Mouse (Mus musculus) adrenal gland, postnatal 4 days (tissue): ENCODE results near the gene Rhd. TPM values are rescaled to one million over a fixed set of nuclear protein-coding genes. Genes with fewer than 3 reads are reported as not detected.

Experiments used
- DNase-seq, 2 experiments: peaks; one replicate each; pipeline ENCODE4 v3.0.0; 2021 to 2022; ENCODE audit warnings: low spot score in 2 of 2, mixed read lengths in 2 of 2
- total RNA-seq, 2 experiments: library from RNA; stranded (reverse); gene quantifications; 2 replicates each; pipeline ENCODE4 v1.2.3; 2021

The Rhd gene
- total RNA-seq, 2 experiments from 2014 or later: 6.5 to 12.0 TPM

DNA sequence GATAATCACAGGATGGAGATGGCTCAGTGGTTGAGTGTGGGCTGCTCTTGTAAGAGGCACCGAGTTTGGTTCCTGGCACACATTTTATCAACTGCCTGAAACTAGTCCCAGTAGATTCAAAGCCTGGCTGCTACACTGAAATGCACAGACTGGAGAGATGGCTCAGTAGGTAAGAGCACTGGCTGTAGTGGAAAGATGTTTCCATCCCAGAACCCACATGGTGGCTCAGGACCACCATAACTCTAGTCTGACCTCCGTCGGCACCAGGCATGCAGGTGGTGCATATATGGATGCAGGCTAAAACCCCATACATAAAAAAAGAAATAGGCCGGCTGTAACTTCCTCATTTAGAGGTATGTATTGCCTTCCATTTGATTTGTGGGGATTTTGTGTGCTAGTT lies 65.2 kb downstream of the Rhd start:
- no peak for DNase-seq

- DNase-seq: no peak
Measured at GRCm38 (mm10) chr4:134930190-134930589, 65.9 kb downstream of the Rhd start.

DNA sequence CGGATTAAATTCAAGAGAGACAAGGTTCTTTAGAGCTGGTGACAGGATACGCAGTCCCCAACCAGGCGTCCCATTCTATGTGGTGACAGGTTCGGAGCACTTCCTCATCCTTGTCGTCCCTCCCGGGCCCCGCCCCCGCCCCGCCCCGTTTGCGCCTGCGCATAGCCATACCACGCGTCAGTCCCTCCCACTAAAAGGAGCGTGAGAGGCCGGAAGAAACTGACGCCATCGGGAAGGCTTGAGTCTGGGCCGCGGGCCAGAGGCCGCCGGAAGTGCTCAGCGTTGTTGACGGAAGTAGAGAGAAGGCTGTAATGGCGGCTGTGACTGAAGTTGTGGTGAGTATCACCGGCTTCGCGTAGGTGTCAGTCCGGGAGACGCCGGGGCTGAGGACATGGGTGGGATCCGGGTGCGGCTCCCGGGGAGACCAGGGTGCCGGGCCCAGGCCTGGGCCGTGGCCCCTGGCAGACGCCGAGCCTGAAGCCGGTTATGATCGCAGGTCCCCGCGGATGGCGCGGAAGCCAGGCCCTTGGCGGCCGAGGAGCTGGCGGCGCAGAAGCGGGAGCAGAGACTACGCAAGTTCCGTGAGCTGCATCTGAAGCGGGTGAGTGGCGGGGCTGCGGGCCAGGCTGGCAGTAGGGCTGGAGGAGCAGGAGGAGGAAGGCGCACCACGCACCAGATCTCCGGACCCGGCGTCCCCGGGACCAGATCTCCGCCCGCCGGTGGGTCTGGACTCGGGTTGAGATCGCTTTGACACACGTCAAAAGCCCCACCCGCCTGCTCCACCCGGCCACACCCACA lies 66.5 kb downstream of the Rhd start, which contains the start of gene Syf2:
TSS of gene Syf2 (plus strand) at position 215 of the 798 bp plus-strand sequence.
- peak; percentile 77 to 87 for DNase-seq

- DNase-seq: no peak
Measured at GRCm38 (mm10) chr4:134937240-134938176, 73.2 kb downstream of the Rhd start.

GRCm38 (mm10) chr4:134939900-134940299 lies 75.6 kb downstream of the Rhd start:
- DNase-seq: no peak

DNA sequence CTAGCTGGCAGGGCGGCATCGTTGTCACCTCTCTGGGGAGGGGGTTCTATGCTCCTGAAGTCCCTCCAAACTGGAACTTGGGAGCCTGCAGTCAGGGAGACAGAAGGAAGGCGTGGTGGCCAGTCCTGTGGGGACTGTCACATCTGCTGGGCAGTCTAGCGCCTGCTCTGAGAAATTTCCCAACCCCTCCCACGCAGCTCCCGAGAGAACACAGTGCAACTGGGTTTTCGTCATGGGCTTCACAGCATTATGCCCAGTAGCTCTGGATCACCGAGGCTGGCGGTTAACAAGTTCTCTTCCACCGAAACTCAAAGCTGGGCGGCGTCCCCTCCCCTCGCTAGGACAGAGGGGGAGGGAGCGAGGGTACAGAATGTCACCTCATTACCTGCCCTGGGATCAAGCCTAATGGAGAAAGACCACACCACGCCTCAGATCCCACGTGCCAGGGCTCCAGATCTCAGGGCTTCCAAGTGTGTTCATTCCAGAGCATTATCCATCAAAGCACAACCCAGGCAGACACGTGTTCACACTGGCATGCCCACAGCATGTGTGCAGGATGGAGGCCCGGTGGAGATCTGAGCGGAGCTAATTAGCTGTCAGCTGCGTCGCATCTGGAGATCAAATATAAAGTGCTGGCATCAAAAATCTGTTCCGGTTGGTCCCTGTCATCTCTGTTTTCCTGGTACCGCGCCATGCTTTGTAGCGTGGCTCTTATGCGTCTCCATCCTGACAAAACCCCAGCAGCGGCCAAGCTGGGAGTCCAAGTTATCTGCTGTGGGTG lies 79.6 kb downstream of the Rhd start:
- no peak for DNase-seq

Other genes with a start within 250 kb of the Rhd start
- 10 to 100 TPM; 28.6 to 29.6 TPM for gene Man1c1, start 160.2 kb upstream of the Rhd start, total RNA-seq
- gene Ldlrap1, start 96.5 kb upstream of the Rhd start, total RNA-seq: 10 to 100 TPM; 39.1 to 44.7 TPM
- 10 to 100 TPM; 37.8 to 42.8 TPM for gene Maco1, start 11.2 kb upstream of the Rhd start, total RNA-seq
- gene Tmem50a, start 50.5 kb downstream of the Rhd start, total RNA-seq: 100 to 1,000 TPM; 214 to 225 TPM
- gene Rsrp1, start 59.1 kb downstream of the Rhd start, total RNA-seq: 100 to 1,000 TPM; 365 to 381 TPM
- 10 to 100 TPM; 82.4 to 93.3 TPM for gene Syf2, start 66.4 kb downstream of the Rhd start, total RNA-seq